Mouse (Mus musculus): ENCODE measurements at regions not wholly inside any gene's neighbourhood (a gene's known extent, or its start where the extent isn't known, plus 50 kb on each side); places are given as distances from the start of the nearest gene placed in this dataset.

DNA sequence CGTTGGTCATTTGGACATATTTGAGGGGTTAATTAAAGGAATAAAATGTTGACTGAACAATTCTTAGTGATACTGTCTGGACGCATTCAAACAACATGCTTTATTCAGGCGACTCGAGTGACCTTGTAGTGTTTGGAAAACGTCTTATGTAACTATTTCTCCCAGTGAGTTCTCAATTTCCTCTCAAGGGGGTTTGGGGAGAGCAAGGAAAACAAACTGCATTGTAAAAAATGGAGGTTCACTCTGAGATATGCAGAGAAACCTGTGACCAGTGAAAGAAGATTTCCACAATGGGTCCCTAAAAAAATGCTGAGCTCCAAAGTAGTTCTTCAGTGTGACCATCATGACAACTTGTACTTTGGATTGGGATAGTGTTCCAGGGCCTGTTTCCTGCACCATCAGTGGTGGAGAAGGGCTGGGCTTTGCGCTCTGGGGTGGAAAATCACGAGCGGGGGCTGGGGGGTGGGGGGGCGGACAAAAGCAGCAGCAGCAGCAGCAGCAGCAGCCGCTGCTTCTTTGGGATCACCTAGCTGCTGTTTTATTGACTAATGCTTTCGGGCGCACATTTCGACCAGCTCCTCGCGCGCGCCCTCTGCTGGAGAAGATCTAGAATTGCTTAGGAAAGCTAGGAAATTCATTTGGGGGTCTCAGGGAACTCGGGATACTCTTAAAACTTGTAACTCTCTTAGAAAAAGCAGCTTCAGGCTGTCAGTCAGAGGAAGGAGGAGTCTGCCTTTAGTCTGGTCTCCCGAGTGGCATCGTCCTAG, 100.6 kb upstream of the Ralgapa2 start:
- ATAC-seq (peak; percentile 43), DNase-seq (ENCODE audit: low spot score) (peak; percentile 72)
- no peaks in the 10 kb centered on the region for H3K4me1 ChIP-seq (ENCODE audit: control insufficient read depth, insufficient read depth, low read length)
- 6% methylated on average over 20 of the region's 20 CpGs for WGBS
- H3K36me3 ChIP-seq (ENCODE audit: control insufficient read depth, insufficient read depth, low read length): no peaks in the 10 kb centered on the region
- H3K9me3 ChIP-seq (replicated peaks; ENCODE audit: control insufficient read depth, low read length): no peaks in the 10 kb centered on the region
- no peaks in the 10 kb centered on the region for H3K27me3 ChIP-seq (replicated peaks; ENCODE audit: control insufficient read depth, insufficient read depth, low read length)
- H3K4me3 ChIP-seq (ENCODE audit: low read depth, low read length): 0 out of 2 replicates have a peak overlapping the region, but pooled peaks have one; percentile 13
- no peak overlapping the region for H3K27ac ChIP-seq (ENCODE audit: low read depth, low read length)
- H3K4me2 ChIP-seq (ENCODE audit: low read length): peak overlapping the region; percentile 45
- H3K9ac ChIP-seq (ENCODE audit: low read length): no peak overlapping the region

DNA sequence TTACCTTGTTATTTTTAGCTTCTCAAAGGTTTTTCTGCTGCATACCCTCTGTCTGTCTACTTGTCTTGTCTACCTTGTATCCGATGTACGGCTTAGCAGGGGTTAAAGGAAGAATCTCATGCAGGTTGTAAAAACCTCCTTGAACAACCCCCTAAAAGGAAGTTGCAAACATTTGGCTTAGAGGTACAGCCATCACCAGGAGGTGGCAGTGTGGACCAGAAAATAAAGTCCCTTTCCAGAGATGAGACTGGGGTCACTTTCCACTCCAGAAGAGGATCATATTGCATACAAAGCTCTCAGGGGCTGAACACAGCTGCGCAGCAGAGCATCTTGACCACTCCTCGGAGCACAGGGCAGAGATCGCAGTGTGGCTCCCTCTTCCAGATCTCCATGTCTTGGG, 109.0 kb upstream of the Ralgapa2 start:
- ATAC-seq: peak; percentile 63; the same call in 1 of the 2 replicates
- WGBS: 15% methylated on average over 5 of the region's 5 CpGs
- peak; percentile 85 for DNase-seq (ENCODE audit: low spot score)
- H3K27me3 ChIP-seq (replicated peaks; ENCODE audit: control insufficient read depth, insufficient read depth, low read length): 0 out of 2 replicates have a peak, but pooled peaks cover 3% of the 10 kb centered on the region
- no peaks in the 10 kb centered on the region for H3K9me3 ChIP-seq (replicated peaks; ENCODE audit: control insufficient read depth, low read length)
- H3K4me1 ChIP-seq (ENCODE audit: control insufficient read depth, insufficient read depth, low read length): no peaks in the 10 kb centered on the region
- H3K4me3 ChIP-seq (ENCODE audit: low read depth, low read length): no peak overlapping the region
- no peak overlapping the region for H3K9ac ChIP-seq (ENCODE audit: low read length)
- H3K27ac ChIP-seq (ENCODE audit: low read depth, low read length): no peak overlapping the region
- no peaks in the 10 kb centered on the region for H3K36me3 ChIP-seq (ENCODE audit: control insufficient read depth, insufficient read depth, low read length)
- no peak overlapping the region for H3K4me2 ChIP-seq (ENCODE audit: low read length)

DNA sequence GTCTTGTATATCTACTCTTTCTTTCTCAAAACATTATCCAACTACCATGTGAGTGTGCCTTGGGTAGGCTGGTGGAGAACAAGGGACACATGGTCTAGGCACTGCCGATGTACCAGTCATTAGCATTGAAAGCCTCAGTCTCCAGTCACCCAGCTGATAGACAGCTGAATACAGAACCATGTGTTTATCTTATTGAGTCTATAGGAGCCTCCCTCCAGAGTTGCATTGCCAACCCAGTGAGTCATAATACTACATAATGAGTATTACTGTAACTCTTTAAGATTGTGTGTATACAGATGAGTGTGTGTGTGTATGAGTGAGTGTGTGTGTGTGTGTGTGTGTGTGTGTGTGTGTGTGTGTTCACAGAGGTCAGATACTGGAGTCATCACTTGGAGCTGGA, 110.9 kb upstream of the Ralgapa2 start:
- Histone ChIP-seq H3K27me3 (replicated peaks; ENCODE audit: control insufficient read depth, insufficient read depth, low read length) (0 out of 2 replicates have a peak, but pooled peaks cover 3% of the 10 kb centered on the region), H3K36me3 (ENCODE audit: control insufficient read depth, insufficient read depth, low read length) (no peaks in the 10 kb centered on the region), H3K9ac (ENCODE audit: low read length) (no peak overlapping the region), H3K27ac (ENCODE audit: low read depth, low read length) (no peak overlapping the region), H3K4me3 (ENCODE audit: low read depth, low read length) (no peak overlapping the region), H3K4me1 (ENCODE audit: control insufficient read depth, insufficient read depth, low read length) (no peaks in the 10 kb centered on the region), H3K9me3 (replicated peaks; ENCODE audit: control insufficient read depth, low read length) (no peaks in the 10 kb centered on the region), H3K4me2 (ENCODE audit: low read length) (no peak overlapping the region)
- ATAC-seq: no peak
- no peak for DNase-seq (ENCODE audit: low spot score)
- WGBS: 69% methylated on average over 1 of the region's 1 CpGs

DNA sequence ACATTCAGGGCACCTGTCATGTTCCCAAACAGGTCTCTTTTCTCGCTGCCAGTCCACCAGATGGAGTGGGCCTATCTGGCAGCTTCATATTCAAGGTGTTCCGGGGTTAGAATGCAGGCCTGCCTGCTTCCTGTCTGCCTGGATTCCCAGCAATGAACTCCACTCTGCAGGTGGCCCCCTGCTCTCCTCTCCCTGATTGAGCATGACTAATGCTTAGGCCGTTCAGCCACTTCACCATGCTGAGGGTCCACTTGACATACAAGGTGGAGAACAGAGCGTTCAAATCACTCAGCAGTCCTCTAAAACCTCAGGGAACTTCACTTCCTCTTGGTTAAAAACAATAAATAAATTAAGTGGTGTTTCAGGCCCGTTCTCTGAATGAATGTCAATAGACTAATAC, 112.1 kb upstream of the Ralgapa2 start:
- DNase-seq (ENCODE audit: low spot score): no peak
- Histone ChIP-seq H3K27me3 (replicated peaks; ENCODE audit: control insufficient read depth, insufficient read depth, low read length) (0 out of 2 replicates have a peak, but pooled peaks cover 3% of the 10 kb centered on the region), H3K9me3 (replicated peaks; ENCODE audit: control insufficient read depth, low read length) (no peaks in the 10 kb centered on the region)

DNA sequence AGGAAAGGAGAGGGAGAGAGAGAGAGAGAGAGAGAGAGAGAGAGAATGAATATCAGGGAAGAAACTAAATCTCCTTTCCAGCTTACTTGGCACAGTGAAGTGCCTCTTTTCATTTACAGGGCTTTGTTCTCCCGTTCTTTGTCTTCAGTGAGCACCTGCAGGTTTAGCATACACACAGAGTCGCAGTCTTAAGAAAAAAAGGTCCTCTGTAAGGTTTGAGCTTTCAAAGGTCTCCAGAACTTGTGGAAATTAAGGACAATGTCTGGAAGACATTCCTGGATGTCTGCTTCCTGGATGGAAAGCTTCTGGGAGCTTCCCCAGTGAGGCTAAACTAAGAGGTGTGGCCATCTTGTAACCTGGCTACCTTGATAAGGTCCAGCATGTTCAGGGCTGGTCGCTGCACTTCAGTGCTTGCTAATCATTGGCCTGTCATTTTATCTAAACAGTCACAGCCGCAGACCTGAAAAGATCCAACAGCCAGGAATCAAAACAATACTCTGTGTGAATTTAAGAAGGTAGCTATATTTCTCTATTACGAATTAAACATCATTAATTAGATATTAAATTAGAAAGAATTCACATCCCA, 113.1 kb upstream of the Ralgapa2 start:
- WGBS: 38% methylated on average over 5 of the region's 5 CpGs
- 0 out of 2 replicates have a peak, but pooled peaks cover 3% of the 10 kb centered on the region for H3K27me3 ChIP-seq (replicated peaks; ENCODE audit: control insufficient read depth, insufficient read depth, low read length)
- ATAC-seq: no peak

More for the DNA sequence above, 112.1 kb upstream of the Ralgapa2 start:
- no peak for ATAC-seq
- no peaks in the 10 kb centered on the region for H3K4me1 ChIP-seq (ENCODE audit: control insufficient read depth, insufficient read depth, low read length)
- no peaks in the 10 kb centered on the region for H3K36me3 ChIP-seq (ENCODE audit: control insufficient read depth, insufficient read depth, low read length)
- H3K4me3 ChIP-seq (ENCODE audit: low read depth, low read length): no peak overlapping the region
- 55% methylated on average over 5 of the region's 5 CpGs for WGBS
- no peak overlapping the region for H3K4me2 ChIP-seq (ENCODE audit: low read length)
- H3K9ac ChIP-seq (ENCODE audit: low read length): no peak overlapping the region
- no peak overlapping the region for H3K27ac ChIP-seq (ENCODE audit: low read depth, low read length)

DNA sequence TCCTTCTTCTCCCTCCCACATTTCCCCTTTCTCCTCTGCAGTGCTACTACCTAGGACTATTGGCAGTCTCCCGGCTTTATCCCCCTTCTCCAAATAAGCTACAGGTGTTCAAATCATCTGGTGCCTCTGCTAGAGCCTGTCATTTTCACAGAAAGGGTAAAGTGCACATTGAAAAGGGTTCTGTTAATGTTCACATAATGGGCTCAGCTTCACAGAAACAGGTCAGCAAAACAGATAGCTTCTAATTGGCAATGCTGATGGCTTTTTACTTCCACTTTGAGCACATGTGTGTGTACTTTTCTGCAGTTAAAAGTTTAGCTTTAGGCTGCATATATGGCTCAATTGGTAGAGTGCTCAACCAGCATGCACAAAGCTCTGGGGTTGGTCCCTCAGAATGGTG, 114.4 kb upstream of the Ralgapa2 start:
- no peaks in the 10 kb centered on the region for H3K4me1 ChIP-seq (ENCODE audit: control insufficient read depth, insufficient read depth, low read length)
- H3K9ac ChIP-seq (ENCODE audit: low read length): no peak overlapping the region
- 57% methylated on average over 1 of the region's 1 CpGs for WGBS
- no peaks in the 10 kb centered on the region for H3K36me3 ChIP-seq (ENCODE audit: control insufficient read depth, insufficient read depth, low read length)
- no peak overlapping the region for H3K4me3 ChIP-seq (ENCODE audit: low read depth, low read length)
- H3K27ac ChIP-seq (ENCODE audit: low read depth, low read length): no peak overlapping the region
- H3K4me2 ChIP-seq (ENCODE audit: low read length): no peak overlapping the region
- 0 out of 2 replicates have a peak, but pooled peaks cover 3% of the 10 kb centered on the region for H3K27me3 ChIP-seq (replicated peaks; ENCODE audit: control insufficient read depth, insufficient read depth, low read length)
- no peaks in the 10 kb centered on the region for H3K9me3 ChIP-seq (replicated peaks; ENCODE audit: control insufficient read depth, low read length)
- no peak for ATAC-seq
- DNase-seq (ENCODE audit: low spot score): no peak

More for the DNA sequence above, 113.1 kb upstream of the Ralgapa2 start:
- no peak for DNase-seq (ENCODE audit: low spot score)
- Histone ChIP-seq H3K4me1 (ENCODE audit: control insufficient read depth, insufficient read depth, low read length) (no peaks in the 10 kb centered on the region), H3K27ac (ENCODE audit: low read depth, low read length) (no peak overlapping the region), H3K9me3 (replicated peaks; ENCODE audit: control insufficient read depth, low read length) (no peaks in the 10 kb centered on the region), H3K4me3 (ENCODE audit: low read depth, low read length) (no peak overlapping the region), H3K4me2 (ENCODE audit: low read length) (no peak overlapping the region), H3K36me3 (ENCODE audit: control insufficient read depth, insufficient read depth, low read length) (no peaks in the 10 kb centered on the region), H3K9ac (ENCODE audit: low read length) (no peak overlapping the region)

DNA sequence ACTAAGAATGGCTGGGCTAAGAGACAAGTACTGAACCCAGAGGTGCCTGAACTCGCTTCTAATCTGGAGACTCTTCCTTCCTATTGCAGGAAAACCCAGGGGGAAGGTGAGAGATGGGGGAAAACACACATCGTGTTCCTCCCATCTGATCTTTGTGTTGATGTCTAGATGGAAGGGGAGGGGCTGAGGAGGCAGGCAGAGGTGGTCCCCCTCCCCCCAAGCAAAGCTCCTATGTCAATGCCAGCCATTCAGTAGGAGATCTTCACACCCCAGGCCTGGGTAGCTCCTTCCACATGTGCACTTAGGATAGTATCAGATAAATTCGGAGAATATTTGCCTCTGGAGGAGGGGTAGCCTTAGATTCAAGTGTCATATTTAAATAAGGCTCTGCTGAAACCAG, 118.0 kb upstream of the Ralgapa2 start:
- H3K27ac ChIP-seq (ENCODE audit: low read depth, low read length): no peak overlapping the region
- WGBS: 80% methylated on average over 3 of the region's 3 CpGs
- DNase-seq (ENCODE audit: low spot score): no peak
- H3K27me3 ChIP-seq (replicated peaks; ENCODE audit: control insufficient read depth, insufficient read depth, low read length): 0 out of 2 replicates have a peak, but pooled peaks cover 7% of the 10 kb centered on the region
- ATAC-seq: no peak
- no peaks in the 10 kb centered on the region for H3K9me3 ChIP-seq (replicated peaks; ENCODE audit: control insufficient read depth, low read length)
- no peak overlapping the region for H3K4me3 ChIP-seq (ENCODE audit: low read depth, low read length)
- H3K4me1 ChIP-seq (ENCODE audit: control insufficient read depth, insufficient read depth, low read length): no peaks in the 10 kb centered on the region
- no peaks in the 10 kb centered on the region for H3K36me3 ChIP-seq (ENCODE audit: control insufficient read depth, insufficient read depth, low read length)
- no peak overlapping the region for H3K4me2 ChIP-seq (ENCODE audit: low read length)
- no peak overlapping the region for H3K9ac ChIP-seq (ENCODE audit: low read length)

DNA sequence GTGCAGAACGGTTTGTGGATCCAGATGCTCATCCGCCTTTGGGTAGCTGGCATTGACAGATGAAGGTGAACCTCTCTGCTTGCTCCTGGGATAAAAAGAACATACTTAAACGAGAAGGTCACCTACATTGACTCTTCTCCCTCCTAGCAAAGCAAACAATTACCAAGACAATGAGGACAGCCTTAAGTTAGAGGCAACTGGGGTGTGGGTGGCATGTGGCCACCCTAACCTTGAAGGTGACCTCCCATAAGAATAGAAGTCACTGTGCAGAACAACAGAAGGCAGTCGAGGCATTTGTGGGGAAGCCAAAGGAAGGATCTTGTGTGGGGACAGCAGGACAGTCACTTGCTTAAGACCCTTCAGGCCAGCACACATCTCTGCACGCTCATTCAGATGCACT, 119.0 kb upstream of the Ralgapa2 start:
- H3K27me3 ChIP-seq (replicated peaks; ENCODE audit: control insufficient read depth, insufficient read depth, low read length): 0 out of 2 replicates have a peak, but pooled peaks cover 7% of the 10 kb centered on the region
- no peaks in the 10 kb centered on the region for H3K9me3 ChIP-seq (replicated peaks; ENCODE audit: control insufficient read depth, low read length)
- no peak overlapping the region for H3K4me3 ChIP-seq (ENCODE audit: low read depth, low read length)
- H3K36me3 ChIP-seq (ENCODE audit: control insufficient read depth, insufficient read depth, low read length): no peaks in the 10 kb centered on the region
- H3K27ac ChIP-seq (ENCODE audit: low read depth, low read length): no peak overlapping the region
- H3K9ac ChIP-seq (ENCODE audit: low read length): no peak overlapping the region
- no peak overlapping the region for H3K4me2 ChIP-seq (ENCODE audit: low read length)
- no peak for ATAC-seq
- no peak for DNase-seq (ENCODE audit: low spot score)
- 69% methylated on average over 5 of the region's 5 CpGs for WGBS
- H3K4me1 ChIP-seq (ENCODE audit: control insufficient read depth, insufficient read depth, low read length): no peaks in the 10 kb centered on the region

Measured in forebrain, embryonic 14.5 days (tissue).